Mouse (Mus musculus) CH12.LX (cell line): ENCODE measurements around the gene Btbd9.

Source experiments
- CTCF ChIP-seq, 2 experiments: IDR thresholded peaks in 1 of 2; conservative IDR thresholded peaks in 1 of 2; 2 replicates each; pipeline ENCODE4 v1.5.1; 2011 to 2012; ENCODE audit warnings: low read depth in 2 of 2, low read length in 2 of 2, improper control_type of control experiment in 1 of 2, inconsistent platforms in 1 of 2, mild to moderate bottlenecking in 1 of 2, moderate library complexity in 1 of 2
- ETS1 ChIP-seq: conservative IDR thresholded peaks from 2 replicates; pipeline ENCODE4 v1.6.1; 2012; ENCODE audit warnings: low read depth, mild to moderate bottlenecking, inconsistent platforms, low read length, improper control_type of control experiment, moderate library complexity
- MAFK ChIP-seq: IDR thresholded peaks from 2 replicates; pipeline ENCODE4 v1.6.1; 2011; ENCODE audit warnings: low read length, improper control_type of control experiment; ENCODE audit not compliant: insufficient replicate concordance
- MAZ ChIP-seq: IDR thresholded peaks from 2 replicates; pipeline ENCODE4 v1.6.1; 2012; ENCODE audit warnings: low read depth, mild to moderate bottlenecking, inconsistent platforms, low read length, improper control_type of control experiment, moderate library complexity
- PAX5 ChIP-seq: IDR thresholded peaks from 2 replicates; pipeline ENCODE4 v1.6.1; 2012; ENCODE audit warnings: low read length, inconsistent platforms, mixed read lengths
- POLR2A ChIP-seq: IDR thresholded peaks from 2 replicates; pipeline ENCODE4 v1.6.1; 2011; ENCODE audit warnings: low read depth, mild to moderate bottlenecking, improper control_type of control experiment, low read length
- USF1 ChIP-seq: IDR thresholded peaks from 2 replicates; pipeline ENCODE4 v1.6.1; 2014; ENCODE audit warnings: low read depth, mild to moderate bottlenecking, inconsistent platforms, low read length, improper control_type of control experiment

DNA sequence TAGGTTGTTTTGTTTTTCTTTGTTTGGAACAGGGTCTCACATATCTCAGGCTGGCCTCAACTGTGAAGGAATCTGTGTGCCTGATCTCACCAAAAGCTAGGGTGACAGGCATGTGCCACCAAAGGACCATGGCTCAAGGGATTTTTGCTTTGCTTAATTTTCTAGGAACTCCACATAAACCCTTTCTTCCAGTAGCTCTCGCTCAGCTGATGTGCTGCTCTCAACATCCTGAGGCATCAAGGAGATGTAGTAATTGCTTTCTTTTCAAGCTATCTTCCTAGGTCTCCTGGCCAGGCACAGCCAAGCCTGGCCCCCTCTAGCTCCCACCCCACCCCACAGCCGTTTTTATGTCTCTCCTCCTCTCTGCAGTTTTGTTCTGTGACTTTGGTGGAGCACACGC is 231.3 kb downstream of the Btbd9 start:
- TF ChIP-seq CTCF (conservative IDR thresholded peaks at IDR 0.05 in 1 of 2, IDR thresholded peaks at IDR 0.05 in 1 of 2; ENCODE audit: low read depth in 2 of 2, low read length in 2 of 2) = no peak
- TF ChIP-seq PAX5 = no peak
- TF ChIP-seq USF1 = no peak
- no peak for TF ChIP-seq MAFK
- TF ChIP-seq MAZ = no peak
- TF ChIP-seq POLR2A = no peak
- TF ChIP-seq ETS1 = no peak
